ENCODE assay signal across 15 mouse cellular contexts in genomic region chr6:14632837-14633236, GRCm38 (mm10).
"Had no signal": no experiment of that assay in that cellular context is flagged by ENCODE, and none has a peak within 500 bp of the region (broad histone marks: within the 10 kb centered on the region; RNA-seq: fewer than 3 reads in every experiment).

No protein-coding gene starts in this region.

- H3K4me1 ChIP-seq: hindbrain, embryonic 15.5 days; midbrain, embryonic 13.5 days; stomach, embryonic 15.5 days had no signal

- H3K27me3 ChIP-seq: hindbrain, embryonic 15.5 days; midbrain, embryonic 13.5 days; neural tube, embryonic 12.5 days; stomach, embryonic 15.5 days had no signal

- H3K9ac ChIP-seq: hindbrain, embryonic 15.5 days; liver, embryonic 14.5 days; midbrain, embryonic 13.5 days; neural tube, embryonic 12.5 days; stomach, embryonic 15.5 days had no signal

- H3K4me2 ChIP-seq: hindbrain, embryonic 15.5 days; midbrain, embryonic 13.5 days; neural tube, embryonic 12.5 days; stomach, embryonic 15.5 days had no signal

- DNase-seq: kidney, adult 18-20 months; kidney, postnatal 25 days; layer of hippocampus, postnatal 36 days; lung, adult 2 months; lung, postnatal 14 days; retina, postnatal 1 day; right cerebral cortex, postnatal 4 days; spleen, adult 18-20 months; thymus, postnatal 4 days had no signal

- H3K9me3 ChIP-seq: hindbrain, embryonic 15.5 days; midbrain, embryonic 13.5 days; neural tube, embryonic 12.5 days; stomach, embryonic 15.5 days had no signal

- H3K4me3 ChIP-seq: hindbrain, embryonic 15.5 days; midbrain, embryonic 13.5 days; neural tube, embryonic 12.5 days; stomach, embryonic 15.5 days had no signal

- H3K36me3 ChIP-seq: hindbrain, embryonic 15.5 days; midbrain, embryonic 13.5 days; neural tube, embryonic 12.5 days; stomach, embryonic 15.5 days had no signal

- ATAC-seq: inflammation-experienced regulatory T-cells, adult 6 months; midbrain, embryonic 13.5 days had no signal

- H3K27ac ChIP-seq: hindbrain, embryonic 15.5 days; liver, embryonic 14.5 days; midbrain, embryonic 13.5 days; neural tube, embryonic 12.5 days had no signal
